Mouse (Mus musculus) kidney, adult 9 months (tissue): Measurements from ENCODE around the gene Ccdc102a.

Source experiments
- DNase-seq: peaks from one replicate; pipeline ENCODE4 v3.0.0; 2022

Gene Ccdc102a

DNA sequence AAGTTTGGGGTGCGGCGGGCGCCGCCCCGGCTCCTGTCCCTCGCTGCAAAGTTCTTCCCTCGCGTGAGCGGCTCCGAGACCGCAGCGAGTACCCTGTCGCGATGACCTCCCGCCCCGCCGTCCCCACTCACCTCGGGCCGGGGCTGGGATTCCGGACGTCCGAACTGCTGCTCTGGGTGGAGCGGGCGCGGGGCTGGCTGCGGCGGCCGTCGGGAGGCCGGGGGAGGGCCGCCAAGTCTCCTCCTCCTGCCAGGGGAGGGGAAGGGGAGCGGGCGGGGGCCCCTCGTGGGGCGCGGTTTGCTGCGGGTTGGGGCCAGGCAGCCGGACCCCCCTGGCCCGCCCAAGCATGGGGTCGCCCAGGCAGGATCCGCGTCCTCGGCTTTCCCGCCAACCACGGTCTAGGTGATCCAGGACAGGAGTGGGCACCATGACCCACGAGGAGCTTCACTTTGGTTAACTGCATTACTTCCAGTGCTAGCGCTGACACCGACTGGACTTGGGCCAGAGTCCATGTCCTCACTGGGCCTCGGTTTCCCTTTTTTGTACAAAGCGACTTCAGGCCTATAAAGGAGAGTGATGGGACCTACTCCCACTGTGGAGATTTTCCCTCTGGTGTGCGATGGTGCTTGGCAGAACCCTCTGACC is at the start of gene Ccdc102a:
Gene Ccdc102a, minus strand, starts transcription at position 248 of the 645 bp plus-strand sequence.
- no peak for DNase-seq

DNA sequence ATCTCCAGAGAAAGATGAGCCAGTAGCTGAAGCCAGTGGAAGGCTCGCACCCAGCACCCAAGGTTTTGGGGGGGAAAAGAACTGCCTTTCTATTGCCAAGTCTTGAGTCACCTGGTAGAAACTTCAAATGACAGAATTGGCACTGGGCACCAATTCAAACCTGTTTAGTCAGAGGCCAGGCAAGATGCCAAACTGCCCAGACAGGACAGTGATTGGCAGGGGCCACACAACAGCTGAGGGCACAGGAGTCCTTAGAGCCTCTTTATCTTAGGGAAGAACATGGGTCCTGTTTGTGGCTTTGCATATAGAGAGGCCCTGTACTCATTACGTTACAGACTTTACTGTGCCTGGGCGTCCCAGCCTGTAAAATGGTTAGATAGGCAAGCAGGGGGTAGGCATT is 49.7 kb upstream of the Ccdc102a start:
- DNase-seq, result peak; percentile 90

DNA sequence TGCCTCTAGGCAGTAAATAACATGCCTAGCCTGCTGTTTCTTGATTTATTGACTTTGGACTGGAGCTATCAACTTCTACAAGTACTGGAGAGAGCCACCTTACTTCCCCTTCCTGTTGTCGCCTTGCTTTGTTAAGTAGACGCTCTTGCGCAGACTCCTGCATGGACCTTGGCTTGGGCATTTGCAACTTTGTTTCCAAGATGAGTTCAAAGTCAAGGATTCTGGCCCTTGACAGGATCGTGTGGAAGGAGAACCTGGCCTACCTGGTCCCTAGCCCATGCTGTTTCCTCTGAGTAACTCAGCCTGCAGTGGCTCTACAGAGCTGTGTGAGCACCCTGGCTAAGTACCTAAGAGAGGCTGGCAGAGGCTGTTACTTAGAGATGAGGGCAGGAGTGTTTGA is 49.2 kb upstream of the Ccdc102a start:
- peak; percentile 83 for DNase-seq

DNA sequence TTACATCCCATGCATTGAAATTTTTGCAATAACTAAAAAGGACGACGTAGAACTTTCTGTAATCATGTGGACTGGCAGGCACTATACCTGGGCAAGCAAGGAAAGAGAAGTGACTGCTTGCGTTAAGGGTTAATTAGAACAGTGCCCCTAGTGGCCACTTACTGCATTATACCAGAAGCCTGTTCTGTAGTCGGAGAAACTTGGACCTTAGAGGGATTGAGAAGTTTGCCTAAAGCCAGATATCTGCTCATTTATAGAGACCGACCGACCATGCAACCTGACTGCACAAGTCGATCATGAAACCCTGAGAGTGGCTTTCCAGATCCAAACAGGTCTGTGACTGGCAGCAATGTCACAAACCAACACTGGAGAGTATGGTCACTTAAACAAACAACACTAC is 48.7 kb upstream of the Ccdc102a start:
- peak; percentile 82 for DNase-seq

DNA sequence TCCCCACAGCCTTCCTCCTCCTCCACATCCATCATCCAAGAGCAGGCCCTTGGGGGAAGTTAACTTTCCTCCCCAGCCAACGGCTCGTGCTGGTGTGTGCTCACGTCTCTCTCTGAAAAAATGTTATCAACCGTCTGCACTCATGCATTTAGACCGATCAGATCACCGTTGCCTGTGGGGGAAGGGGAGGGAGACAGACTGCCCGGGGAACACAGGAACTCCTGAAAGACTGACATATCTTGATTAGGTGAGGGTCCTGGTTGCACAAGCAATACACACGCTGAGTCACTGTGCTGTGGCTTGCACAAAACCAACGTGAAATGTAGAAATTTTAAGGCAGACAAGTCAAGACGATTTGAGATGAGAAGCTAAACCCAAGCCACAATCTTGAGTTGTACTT is 46.9 kb upstream of the Ccdc102a start:
- no peak for DNase-seq

DNA sequence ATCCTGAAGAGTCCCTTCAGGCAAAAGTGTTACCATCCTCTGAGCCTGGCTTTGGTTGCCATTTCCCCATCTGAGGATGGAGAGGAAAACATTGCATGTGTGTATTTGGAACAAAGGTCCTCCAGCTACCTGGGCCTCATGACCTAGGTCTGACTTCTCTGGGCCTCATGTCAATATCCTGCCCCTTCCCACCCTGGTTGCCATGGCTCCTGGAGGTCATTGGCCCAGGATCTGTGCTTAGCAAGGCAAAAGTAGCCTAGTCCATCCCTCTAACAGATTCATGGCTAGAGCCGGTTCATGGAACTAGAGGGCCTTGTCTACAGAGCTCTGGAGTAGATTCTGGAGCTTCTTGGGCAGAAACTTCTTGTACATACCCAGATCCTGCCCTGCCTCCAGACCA is 44.3 kb upstream of the Ccdc102a start:
- peak; percentile 66 for DNase-seq

DNA sequence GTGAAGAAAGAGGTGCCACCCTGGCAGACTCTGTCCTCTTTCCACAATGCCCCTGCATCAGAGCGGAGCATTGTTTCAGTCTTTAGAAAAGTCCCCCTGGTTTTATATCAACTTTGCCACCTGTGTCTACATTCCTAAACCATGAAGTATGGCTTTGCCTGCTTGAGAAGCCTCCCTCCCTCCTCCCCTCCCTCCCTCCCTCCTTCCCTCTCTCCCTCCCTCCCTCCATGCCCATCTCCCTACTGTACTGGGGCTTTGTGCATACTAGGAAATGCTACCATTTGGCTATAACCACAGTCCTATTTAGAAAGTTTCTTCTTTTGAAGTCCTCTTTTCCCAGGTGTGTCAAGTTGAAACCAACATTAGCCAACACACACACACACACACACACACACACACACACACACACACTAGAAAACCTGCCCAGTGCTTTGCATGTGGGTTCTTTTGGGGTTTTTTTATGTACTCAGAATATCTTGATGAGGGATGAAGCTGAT is 38.2 kb upstream of the Ccdc102a start:
- no peak for DNase-seq

DNA sequence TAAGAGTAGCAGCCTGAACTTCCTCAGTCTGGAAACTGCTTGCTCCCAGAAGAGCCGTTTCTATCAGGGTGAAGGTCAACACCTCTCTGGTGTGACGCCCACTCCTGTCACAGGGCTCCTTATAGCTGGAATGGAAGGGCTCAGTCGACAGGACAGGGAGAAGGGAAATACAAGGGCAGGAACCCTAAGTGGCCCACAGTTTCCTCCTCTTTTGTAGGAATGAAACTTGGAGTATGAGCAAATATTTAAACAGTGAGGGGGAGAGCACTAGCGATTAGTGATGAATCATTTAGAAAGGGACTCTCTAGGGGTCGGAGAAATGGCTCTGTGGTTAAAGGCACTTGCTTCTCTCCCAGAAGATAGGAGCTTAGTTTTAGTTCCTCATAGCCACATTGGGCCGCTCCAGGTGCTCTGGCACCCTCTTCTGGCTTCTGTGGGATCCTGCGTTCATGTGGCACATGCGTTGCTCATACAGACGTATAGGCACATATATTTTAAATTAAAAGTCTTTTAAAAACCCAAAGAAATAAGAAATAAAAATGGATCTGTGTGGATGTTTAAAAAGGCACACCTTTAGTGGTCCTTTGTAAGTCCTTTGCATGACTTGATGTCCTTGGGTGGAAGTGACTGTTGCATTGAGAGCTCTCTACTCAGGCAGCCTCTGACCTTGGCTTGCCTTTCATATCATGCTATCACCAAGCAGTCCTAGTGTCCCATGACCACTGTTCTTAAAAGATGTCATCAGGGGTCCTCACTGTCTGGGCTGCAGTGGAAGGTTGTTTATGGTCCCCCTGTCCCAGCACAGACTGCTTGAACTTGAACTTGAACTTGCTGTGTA is 37.2 kb upstream of the Ccdc102a start:
- DNase-seq, result peak; percentile 60

DNA sequence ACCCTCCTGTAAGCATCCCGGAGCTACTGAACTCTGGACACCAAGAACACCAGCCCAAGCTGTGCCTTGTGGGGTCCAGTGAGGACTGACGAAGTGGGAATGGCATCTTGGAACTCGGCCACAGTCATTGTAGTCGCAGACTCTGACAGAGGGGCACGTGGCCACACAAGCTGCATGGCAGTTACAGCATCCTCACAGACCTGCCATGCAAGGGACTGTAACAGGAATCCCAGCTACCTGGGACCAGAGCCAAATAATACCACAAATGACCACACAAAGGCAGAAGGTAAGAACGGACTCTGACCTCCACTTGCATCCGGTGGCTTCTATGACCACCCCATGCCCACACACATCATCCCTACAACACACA is 36.5 kb upstream of the Ccdc102a start:
- no peak for DNase-seq

DNA sequence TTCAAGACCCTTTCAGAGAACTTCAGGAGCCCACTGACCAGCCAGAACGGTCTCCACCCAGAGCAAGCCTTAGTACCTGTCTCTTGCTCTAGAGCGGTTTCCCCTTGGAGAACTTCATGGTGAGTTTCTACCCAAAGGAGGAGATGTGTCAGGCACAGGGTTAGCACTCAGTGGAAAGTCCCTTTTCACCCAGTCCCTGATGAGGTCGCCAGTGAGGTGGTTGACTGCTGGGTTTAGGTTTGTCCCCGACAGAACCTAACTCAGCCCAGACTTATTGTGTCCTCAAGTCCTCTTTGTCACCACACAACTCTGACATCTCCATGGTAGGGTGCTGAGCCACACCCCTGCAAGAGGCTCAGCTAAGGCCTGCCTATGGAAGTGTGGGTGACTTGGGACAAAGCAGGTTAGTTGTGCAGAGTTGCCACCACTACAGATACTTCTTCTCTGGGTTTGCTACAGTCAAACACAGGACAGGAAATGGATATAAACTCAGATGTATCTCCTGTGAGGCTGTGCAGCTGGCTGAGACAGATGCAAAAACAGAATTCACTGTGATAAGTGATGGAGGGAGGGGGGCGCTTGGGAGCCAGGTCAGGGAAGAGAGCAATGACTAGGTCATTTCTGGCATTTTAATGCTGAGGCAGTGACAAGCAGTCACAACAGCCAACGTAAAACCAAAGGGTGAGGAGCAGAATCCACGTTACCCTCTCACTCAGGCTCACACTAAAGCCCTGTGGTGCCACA is 35.9 kb upstream of the Ccdc102a start:
- no peak for DNase-seq

DNA sequence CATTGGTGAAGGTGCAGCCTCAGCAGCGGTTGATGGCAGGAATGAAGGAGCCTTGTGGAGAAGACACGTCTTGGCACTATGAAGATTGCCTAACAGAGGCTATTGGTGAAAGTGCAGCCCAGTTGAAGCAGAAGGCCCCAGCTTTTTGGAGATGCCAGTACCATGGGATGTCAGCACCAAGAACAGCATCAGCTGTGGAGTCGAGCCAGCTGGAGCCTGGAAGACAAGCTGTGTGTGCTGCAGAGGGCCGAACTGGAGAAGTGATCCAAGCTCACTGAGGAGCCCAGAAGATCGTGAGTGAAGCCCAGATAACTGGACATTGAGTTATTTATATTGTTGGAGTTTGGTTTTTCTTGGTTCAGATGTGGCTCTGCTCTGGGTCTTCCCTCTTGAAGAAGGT is 34.2 kb upstream of the Ccdc102a start:
- no peak for DNase-seq

DNA sequence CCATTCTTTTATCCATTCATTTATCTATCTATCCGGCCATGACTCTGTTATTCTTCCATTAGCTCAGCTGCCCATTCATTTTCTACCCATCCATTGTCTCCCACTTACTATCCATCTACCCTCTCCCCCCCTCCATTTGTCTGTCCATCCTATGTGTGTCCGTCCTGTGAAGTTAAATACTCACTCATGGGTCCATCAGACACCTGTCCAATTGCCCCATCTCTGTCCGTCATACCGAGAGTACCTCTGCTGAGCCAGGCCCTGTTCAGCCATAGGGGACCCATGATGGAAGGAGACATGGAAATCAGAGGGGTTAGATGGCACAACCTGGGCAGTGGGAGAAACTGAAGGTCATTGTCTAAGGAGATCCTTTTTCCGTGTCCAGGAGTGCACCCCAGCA is 32.6 kb upstream of the Ccdc102a start:
- no peak for DNase-seq

DNA sequence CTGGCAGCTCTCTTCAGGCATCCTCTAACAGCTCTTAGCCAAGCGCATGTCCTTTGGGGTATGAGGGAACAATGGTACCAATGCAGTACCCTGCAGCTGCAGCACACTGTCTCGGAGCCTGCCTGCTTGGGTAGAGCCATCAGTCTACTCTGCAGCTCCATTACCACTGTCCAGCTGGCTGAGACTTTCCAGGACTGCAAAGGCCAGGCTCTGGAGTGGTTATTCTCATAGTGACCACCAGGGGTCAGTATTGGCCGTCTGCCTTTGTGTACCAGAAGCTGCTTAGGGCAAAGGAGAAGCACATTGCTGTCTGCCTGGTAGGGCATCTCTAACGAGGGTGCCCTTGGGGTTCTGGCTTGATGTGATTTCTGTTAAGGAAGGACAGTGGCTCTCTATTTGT is 32.1 kb upstream of the Ccdc102a start:
- DNase-seq, result peak; percentile 88

DNA sequence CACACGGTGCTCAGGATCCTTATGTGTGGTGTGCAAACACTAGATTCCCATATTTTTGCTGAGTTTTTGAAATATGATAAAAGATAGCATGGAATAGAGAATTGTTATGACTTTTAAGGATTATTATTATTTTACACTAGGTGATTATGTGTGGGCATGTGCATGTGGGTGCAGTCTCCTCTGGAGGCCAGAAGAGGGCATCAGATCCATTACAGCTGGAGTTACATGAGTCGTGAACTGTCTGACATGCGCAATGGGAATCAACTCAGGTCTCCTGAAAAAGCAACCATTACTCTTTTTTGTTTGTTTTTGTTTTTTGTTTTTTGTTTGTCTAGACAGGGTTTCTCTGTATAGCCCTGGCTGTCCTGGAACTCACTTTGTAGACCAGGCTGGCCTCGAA is 31.1 kb upstream of the Ccdc102a start:
- DNase-seq, result no peak

DNA sequence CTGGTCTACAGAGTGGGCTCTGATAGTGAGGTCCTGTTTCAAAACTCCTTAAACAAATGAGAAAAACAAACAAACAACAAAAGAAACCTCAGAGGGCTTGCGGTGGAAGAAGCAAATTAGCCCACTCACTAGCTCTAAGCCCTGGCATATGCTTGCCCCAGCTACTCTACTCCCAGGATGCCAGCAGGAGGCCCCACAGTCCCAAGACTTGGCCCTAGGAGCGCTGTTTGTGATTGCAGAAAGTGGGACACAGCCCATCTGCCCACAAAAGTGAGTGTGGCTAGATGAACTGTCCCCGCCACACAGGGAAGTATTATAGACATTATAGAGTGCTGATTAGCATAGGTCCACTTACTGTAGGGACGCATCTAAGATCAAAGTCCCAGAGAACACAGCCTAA is 30.5 kb upstream of the Ccdc102a start:
- no peak for DNase-seq

DNA sequence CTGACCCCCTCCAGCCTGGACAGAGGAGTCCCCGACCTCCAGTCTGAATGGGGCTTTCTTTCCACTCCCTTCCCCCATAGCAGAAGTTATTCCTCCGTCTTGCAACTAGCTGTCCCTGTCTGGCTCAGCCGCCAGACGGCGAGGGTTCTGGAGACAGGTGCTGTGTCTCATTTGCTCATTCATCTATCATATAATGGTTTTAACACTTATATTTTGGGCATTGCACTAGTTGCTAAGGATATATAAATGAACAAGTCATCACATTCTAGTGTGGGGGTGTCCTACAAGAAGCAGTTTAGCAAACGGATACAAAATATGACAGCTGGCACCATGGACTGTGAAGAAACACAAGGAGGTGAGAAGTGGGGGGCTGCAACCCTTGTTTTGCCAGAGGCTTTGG is 27.3 kb upstream of the Ccdc102a start:
- no peak for DNase-seq

DNA sequence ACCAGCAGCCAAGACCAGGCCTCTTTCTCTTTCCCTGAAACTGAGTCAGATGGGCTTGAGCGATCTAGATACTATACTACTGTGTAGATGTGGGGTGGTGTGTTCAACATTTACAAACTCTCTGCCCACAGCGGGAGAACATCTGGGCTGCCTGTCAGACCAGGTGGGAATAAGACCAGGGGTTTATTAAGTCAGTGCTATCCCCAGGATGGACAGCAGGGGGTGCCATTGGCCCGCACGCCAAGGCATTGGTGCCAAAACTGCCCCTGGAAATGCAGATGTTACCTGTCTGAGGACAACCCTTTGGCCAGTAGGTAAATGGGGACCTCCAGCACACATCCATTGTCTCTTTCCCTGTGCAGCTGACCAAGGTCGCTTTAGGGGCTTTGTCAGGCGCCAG is 24.7 kb upstream of the Ccdc102a start:
- DNase-seq, result peak; percentile 74

DNA sequence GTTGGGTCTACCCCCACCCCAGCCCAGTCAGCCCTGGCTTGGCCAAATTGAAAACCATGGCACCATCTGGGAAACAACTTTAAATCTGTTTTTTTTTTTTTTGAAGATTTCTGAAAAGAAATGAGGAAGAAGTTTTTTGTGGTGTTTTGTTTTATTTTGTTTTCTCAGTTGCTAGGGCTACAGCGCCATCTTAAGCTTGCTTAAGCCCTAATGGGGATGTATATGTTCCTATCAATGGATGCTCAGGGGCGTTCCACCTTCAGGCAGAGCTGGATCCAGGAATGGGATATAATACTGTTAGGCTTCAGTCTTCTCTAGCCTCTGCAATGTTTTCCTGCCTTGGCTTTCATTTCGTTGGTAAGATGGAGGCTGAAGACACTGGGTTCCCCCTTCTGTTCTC is 17.3 kb upstream of the Ccdc102a start:
- no peak for DNase-seq

DNA sequence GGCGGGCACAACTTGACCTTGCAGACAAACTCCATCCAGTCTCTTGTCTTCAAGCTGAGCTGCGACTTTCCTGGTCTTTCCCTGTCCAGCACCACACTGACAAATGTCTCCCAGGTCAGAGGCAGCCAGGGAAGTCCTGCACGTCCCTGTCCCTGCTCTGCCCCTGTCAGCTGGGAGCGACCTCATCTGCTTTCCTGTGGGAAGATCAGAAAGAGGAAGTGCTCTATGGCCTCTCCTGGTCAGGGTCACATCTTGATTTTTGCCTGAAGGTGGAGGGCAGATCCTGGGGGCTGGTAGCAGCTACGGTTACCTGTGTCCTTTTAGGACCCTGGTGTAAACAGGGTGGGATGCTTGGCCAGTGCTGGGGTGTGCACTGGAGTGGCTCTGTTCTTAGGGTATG is 16.0 kb upstream of the Ccdc102a start:
- DNase-seq, result no peak

DNA sequence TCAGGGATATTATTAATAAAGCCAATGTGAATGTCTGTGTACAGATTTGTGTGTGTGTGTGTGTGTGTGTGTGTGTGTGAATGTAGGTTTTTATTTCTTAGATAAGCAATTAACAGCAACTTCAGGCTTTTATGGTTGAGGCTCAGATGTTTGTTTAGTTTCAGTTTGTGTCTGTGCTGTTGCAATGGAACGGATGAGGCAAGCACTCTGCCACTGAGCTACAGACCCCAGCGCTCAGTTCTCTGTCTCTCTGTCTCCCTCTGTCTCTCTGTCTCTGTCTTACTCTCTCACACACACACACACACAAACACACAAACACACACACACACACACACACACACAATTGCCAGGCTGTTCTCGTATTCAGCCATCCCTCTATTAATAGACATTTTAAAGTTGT is 10.3 kb upstream of the Ccdc102a start:
- no peak for DNase-seq

DNA sequence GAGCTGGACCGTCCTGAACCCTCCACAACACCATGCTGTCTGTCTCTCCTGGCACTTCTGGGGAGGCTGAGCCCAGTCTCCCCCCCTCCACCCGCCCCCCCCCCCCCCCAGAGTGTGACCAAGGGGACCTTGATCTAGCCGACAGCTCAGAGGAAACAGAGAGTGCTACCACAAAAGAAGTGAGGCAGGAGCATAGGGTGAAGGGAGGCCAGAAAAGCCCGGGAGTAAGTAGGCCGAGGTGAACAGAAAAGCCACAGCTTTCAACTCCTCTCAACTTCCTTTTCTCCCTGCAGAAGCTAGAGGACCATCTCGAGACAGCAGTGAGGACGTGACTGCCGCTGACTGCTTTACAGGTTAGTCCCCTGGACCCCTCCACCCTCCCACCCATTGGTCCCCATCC is 5.5 kb upstream of the Ccdc102a start, which contains the start of gene Adgrg5:
Gene Adgrg5, plus strand, starts transcription at position 290 of the 400 bp plus-strand sequence.
- DNase-seq, result no peak

DNA sequence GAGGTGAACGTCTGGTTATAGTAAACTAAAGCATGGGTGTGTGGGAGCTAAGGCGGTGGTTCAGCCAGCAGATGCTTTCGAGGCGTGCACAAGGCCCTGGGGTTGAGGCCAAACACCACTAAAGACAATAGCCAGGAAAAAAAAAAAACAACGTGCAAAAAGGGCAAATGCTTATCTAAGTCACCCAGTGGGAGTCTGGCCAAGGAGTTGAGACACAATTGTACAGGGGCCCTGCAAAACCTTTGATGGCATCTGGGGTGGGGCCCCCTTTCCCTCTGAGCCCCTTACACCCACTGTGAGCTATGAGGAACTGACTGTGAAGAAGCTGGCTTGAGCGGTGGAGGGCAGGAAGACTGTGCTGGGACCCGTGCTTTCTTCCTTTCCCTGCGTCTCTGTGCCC is 4.7 kb upstream of the Ccdc102a start:
- DNase-seq, result no peak

DNA sequence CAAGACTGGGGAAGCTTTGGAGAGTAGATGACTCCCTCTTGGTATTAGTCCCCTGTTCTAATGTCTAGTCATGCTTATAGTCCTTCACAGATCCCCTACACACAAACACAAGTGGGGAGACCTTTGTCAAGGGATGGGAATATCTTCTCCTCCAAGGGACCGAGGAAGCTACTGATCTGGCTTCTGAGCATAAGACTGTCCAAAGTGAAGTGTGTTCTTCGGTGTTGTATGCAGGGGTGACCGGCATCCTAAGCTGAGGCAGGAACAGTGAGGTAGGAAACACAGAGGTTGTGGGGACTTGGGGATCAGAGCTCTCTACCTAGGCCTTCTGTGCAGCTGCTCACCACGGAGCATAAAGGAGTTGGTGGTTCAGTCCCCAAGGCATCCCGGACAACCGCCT is 4.3 kb upstream of the Ccdc102a start:
- no peak for DNase-seq

DNA sequence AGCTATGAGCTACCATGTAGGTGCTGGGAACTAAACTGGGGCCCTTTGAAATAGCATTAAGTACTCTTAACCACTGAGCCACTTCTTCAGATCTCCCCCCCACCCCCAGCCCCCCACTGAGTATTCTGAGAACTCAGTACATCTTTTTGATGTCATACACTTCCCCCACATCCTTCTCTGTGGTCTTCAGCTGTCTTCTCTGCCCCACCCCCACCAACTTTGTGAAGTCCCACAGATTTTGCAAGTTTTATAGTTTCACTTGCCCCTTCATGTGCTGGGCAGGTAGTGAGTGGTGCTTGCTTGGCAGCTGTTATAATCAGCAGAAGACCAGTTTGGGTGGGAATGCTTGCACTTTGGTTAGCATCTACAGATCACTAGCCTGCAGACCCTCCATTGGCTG is 1.4 kb upstream of the Ccdc102a start:
- DNase-seq, result no peak
